Mouse (Mus musculus) brain, embryonic 14.5 days (tissue): ENCODE data around the gene Mgat2.

ENCODE experiments used
- CTCF ChIP-seq: fragments of 200-500 bp; IDR thresholded peaks from 2 replicates; pipeline ENCODE4 v1.5.1; 2012; ENCODE audit warnings: inconsistent platforms, mild to moderate bottlenecking, moderate library complexity, borderline replicate concordance; ENCODE audit not compliant: insufficient read depth, insufficient read length; ENCODE audit errors: extremely low read depth
- POLR2A ChIP-seq: fragments of 200-500 bp; IDR thresholded peaks from 2 replicates; pipeline ENCODE4 v1.6.1; 2012; ENCODE audit warnings: mild to moderate bottlenecking, inconsistent platforms, borderline replicate concordance; ENCODE audit not compliant: poor library complexity, insufficient read depth, insufficient read length, severe bottlenecking; ENCODE audit errors: extremely low read depth

DNA sequence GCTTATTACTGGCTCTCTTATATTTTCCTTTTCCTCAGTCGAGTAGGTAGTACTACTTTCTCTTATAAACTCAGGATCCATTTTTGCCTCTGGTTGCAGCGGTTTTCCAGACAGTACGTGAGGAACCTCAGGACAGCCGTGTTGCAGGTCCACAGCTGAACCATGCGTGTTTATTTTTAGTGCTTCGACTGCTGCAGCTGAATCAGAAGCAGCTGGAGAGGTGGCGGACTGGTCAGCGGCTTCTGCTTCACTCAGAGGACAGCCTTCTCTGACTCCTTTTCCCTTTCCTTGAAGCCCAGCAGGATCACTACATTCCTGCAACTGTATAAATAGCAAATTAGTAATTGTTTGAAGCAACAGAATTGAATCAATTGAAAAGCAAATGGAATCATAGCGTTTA, 6.1 kb downstream of the Mgat2 start:
- TF ChIP-seq POLR2A (no peak), CTCF (no peak)
